Mouse (Mus musculus) liver, embryonic 16.5 days (tissue): ENCODE results near the gene Fem1b. TPM values are rescaled to one million over a fixed set of nuclear protein-coding genes. Genes with fewer than 3 reads are reported as not detected.

ENCODE experiments used
- ATAC-seq: fragments of 200-750 bp; cut with Nextera tagmentation; 2 replicates; pipeline ENCODE4 v1.8.0; 2017; ENCODE audit warnings: low read depth, mild to moderate bottlenecking, moderate number of reproducible peaks, moderate library complexity
- H3K27ac ChIP-seq: fragments of 300-500 bp; sonication (generic); 2 replicates; pipeline ENCODE4 v1.5.1; 2014; ENCODE audit warnings: mild to moderate bottlenecking, low read length
- H3K27me3 ChIP-seq: fragments of 300-500 bp; sonication (generic); 2 replicates; pipeline ENCODE4 v1.6.1; 2014; ENCODE audit warnings: low read depth, low read length, mixed read lengths; ENCODE audit not compliant: control insufficient read depth, insufficient read depth
- H3K36me3 ChIP-seq: fragments of 300-500 bp; sonication (generic); 2 replicates; pipeline ENCODE4 v1.6.1; 2014; ENCODE audit warnings: mild to moderate bottlenecking; ENCODE audit not compliant: control insufficient read depth, insufficient read depth
- H3K4me1 ChIP-seq: fragments of 300-500 bp; sonication (generic); 2 replicates; pipeline ENCODE4 v1.6.1; 2014; ENCODE audit warnings: low read depth, low read length, mixed read lengths; ENCODE audit not compliant: control insufficient read depth
- H3K4me2 ChIP-seq: fragments of 300-500 bp; sonication (generic); 2 replicates; pipeline ENCODE4 v1.6.1; 2014; ENCODE audit warnings: low read depth, low read length, mixed read lengths
- H3K4me3 ChIP-seq: fragments of 300-500 bp; sonication (generic); 2 replicates; pipeline ENCODE4 v1.5.1; 2014; ENCODE audit warnings: low read depth, mild to moderate bottlenecking, low read length
- H3K9ac ChIP-seq: fragments of 300-500 bp; sonication (generic); 2 replicates; pipeline ENCODE4 v1.6.1; 2014; ENCODE audit warnings: low read depth, low read length
- H3K9me3 ChIP-seq: fragments of 300-500 bp; sonication (generic); replicated peaks from 2 replicates; pipeline ENCODE4 v1.6.1; 2016; ENCODE audit warnings: low read length; ENCODE audit not compliant: control insufficient read depth
- WGBS: fragments of 180-500 bp; shearing (Covaris S2); extraction: QIAGEN DNeasy Blood & Tissue Kit; methylation state at CpG from one replicate; pipeline ENCODE4 v1.1.7; 2014; ENCODE audit not compliant: insufficient replicate concordance; 5-methylcytosine and 5-hydroxymethylcytosine counted together
- polyA plus RNA-seq: library from polyadenylated mRNA; unstranded; fragments of >200 nt; fragmentation: Nextera tagmentation; extraction: Ambion mirVana; gene quantifications from 2 replicates; pipeline ENCODE4 v1.2.1, GENCODE M21; 2015

The Fem1b gene
- polyA plus RNA-seq, 1 experiment from 2014 or later: 8.0 TPM

DNA sequence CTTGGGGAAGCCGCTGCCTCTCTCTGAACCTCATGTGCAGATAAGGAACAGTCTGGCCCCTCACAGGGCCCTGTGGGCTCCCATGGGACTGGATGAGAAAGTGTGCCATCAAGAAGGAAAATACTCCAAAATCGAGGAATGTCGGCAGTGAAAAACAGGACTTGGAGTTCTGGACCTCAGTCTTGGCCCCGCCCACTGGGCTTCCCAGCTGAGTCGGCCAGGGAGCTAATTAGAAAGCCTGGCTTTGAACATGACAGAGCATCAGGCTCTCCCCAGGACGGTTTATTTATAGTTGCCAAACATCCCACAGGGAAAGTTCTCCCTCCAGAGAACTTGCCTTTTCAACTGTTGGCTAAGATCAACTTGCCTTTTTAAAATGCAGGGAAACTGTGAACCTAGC, 62.1 kb downstream of the Fem1b start:
- Histone ChIP-seq H3K27me3 (no peaks in the 10 kb centered on the region), H3K36me3 (no peaks in the 10 kb centered on the region), H3K4me3 (no peak overlapping the region), H3K9ac (no peak overlapping the region), H3K4me2 (no peak overlapping the region), H3K9me3 (no peaks in the 10 kb centered on the region), H3K27ac (no peak overlapping the region), H3K4me1 (no peaks in the 10 kb centered on the region)
- no peak for ATAC-seq
- WGBS: 54% methylated on average over 6 of the region's 6 CpGs

DNA sequence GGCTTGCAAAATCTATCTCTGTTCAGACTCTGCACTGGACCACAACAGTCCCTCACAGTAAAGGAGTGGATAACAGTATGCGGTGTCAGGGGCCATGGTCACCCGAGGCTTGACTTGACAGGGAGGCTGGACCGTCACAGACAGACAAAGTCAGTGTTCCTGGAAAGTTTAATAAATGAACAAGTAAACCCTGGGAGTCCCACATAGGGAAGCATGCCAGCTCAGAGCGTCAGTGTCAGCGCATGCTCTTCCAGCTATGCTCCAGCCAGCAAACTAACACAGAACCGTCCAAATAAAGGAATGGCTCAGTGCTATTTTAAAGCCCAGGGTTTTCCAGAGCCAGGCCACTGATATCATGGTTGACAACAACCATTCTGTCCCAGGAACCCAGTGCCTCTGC, 65.1 kb downstream of the Fem1b start:
- no peak overlapping the region for H3K27ac ChIP-seq
- no peaks in the 10 kb centered on the region for H3K9me3 ChIP-seq
- H3K36me3 ChIP-seq: no peaks in the 10 kb centered on the region
- WGBS: 70% methylated on average over 6 of the region's 6 CpGs
- no peak overlapping the region for H3K4me2 ChIP-seq
- H3K27me3 ChIP-seq: no peaks in the 10 kb centered on the region
- no peak overlapping the region for H3K4me3 ChIP-seq
- ATAC-seq: no peak
- H3K9ac ChIP-seq: no peak overlapping the region
- H3K4me1 ChIP-seq: no peaks in the 10 kb centered on the region

DNA sequence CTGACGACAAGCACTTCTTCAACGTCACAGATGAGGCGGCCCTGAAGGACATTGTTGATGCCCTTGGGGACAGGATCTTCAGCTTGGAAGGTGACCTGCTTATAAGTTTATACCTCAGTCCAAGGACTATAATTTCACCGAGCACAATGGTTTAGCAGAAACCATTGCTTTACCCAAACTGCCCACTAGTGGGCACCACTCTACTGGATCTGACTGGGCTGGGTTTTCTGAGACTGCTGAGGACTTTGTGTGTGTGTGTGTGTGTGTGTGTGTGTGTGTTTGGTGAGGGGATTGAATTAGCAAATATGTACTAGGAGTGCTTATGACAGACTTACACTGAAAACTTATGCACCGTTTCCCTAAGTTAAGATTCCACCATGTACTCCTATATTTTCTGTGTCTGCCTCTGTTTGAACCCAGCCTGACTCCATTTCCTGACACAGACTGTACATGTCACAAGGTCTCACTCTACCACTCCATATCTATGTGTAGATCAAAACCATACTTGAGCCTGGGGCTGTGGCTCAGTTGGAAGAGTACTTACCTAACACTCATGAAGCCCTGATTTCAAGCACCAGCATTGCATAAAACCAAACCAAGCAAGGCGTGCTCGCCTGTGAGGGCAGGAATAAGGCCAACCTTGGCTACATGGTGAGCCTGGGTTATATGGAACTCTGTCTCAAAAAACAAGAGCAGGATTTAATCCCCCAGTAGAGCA, 67.0 kb downstream of the Fem1b start:
- Histone ChIP-seq H3K27ac (no peak overlapping the region), H3K4me1 (no peaks in the 10 kb centered on the region), H3K4me2 (no peak overlapping the region), H3K9me3 (no peaks in the 10 kb centered on the region), H3K9ac (no peak overlapping the region), H3K27me3 (no peaks in the 10 kb centered on the region), H3K36me3 (no peaks in the 10 kb centered on the region), H3K4me3 (no peak overlapping the region)
- ATAC-seq: no peak
- 35% methylated on average over 7 of the region's 7 CpGs for WGBS

Other genes starting within 250 kb of the Fem1b start
- 0.12 TPM in 2 replicates for gene Itga11, start 134.1 kb downstream of the Fem1b start, polyA plus RNA-seq
- gene Cln6, start 26.9 kb upstream of the Fem1b start, polyA plus RNA-seq: 11.7 and 13.2 TPM in 2 replicates
- gene Calml4, start 46.1 kb upstream of the Fem1b start, polyA plus RNA-seq: 1.9 and 4.0 TPM in 2 replicates
- 27.0 and 28.5 TPM in 2 replicates for gene Pias1, start 176.0 kb upstream of the Fem1b start, polyA plus RNA-seq